Mouse (Mus musculus) liver, adult 2 months (tissue): ENCODE measurements around the gene Gnai2. TPM values are rescaled to one million over a fixed set of nuclear protein-coding genes. Genes with fewer than 3 reads are reported as not detected.
A peak's percentile ranks its signal among the peaks of the same experiment; 100 is the strongest.

Experiments used
- DNase-seq: peaks from one replicate; pipeline ENCODE4 v3.0.0-alpha.2; 2011; ENCODE audit warnings: low read depth, low spot score; ENCODE audit errors: extremely low read depth
- H3K27ac ChIP-seq: fragments of 200-500 bp; replicated peaks from 2 replicates; pipeline ENCODE4 v1.5.1; 2012; ENCODE audit warnings: low read depth, mild to moderate bottlenecking, control low read depth, inconsistent platforms, low read length; ENCODE audit not compliant: insufficient read depth
- H3K27me3 ChIP-seq: fragments of 200-500 bp; 2 replicates; pipeline ENCODE4 v1.6.1; 2012; ENCODE audit warnings: mild to moderate bottlenecking, moderate library complexity, low read length, inconsistent platforms; ENCODE audit not compliant: control insufficient read depth, insufficient read depth
- H3K36me3 ChIP-seq: fragments of 200-500 bp; 2 replicates; pipeline ENCODE4 v1.6.1; 2012; ENCODE audit warnings: low read length, inconsistent platforms; ENCODE audit not compliant: control insufficient read depth, insufficient read depth
- H3K4me1 ChIP-seq: fragments of 200-500 bp; 2 replicates; pipeline ENCODE4 v1.6.1; 2011; ENCODE audit warnings: low read length; ENCODE audit not compliant: control insufficient read depth, insufficient read depth
- H3K4me3 ChIP-seq: fragments of 200-500 bp; 2 replicates; pipeline ENCODE4 v1.5.1; 2011; ENCODE audit warnings: low read depth, mild to moderate bottlenecking, control low read depth, low read length, moderate library complexity; ENCODE audit not compliant: insufficient read depth
- H3K79me2 ChIP-seq: fragments of 200-500 bp; 2 replicates; pipeline ENCODE4 v1.6.1; 2012; ENCODE audit warnings: inconsistent platforms, mild to moderate bottlenecking, low read length, moderate library complexity; ENCODE audit not compliant: control insufficient read depth, insufficient read depth
- H3K9ac ChIP-seq: fragments of 200-500 bp; 2 replicates; pipeline ENCODE4 v1.6.1; 2012; ENCODE audit warnings: low read depth, mild to moderate bottlenecking, control low read depth, inconsistent platforms, low read length
- CTCF ChIP-seq: fragments of 200-500 bp; IDR thresholded peaks from 2 replicates; pipeline ENCODE4 v1.5.1; 2011; ENCODE audit warnings: low read depth, low read length, control low read depth
- POLR2A ChIP-seq: fragments of 200-500 bp; IDR thresholded peaks from 2 replicates; pipeline ENCODE4 v1.6.1; 2011; ENCODE audit warnings: low read length, control low read depth; ENCODE audit not compliant: insufficient read depth; ENCODE audit errors: extremely low read depth
- WGBS: fragments of 180-500 bp; shearing (Covaris S2); methylation state at CpG from one replicate; pipeline ENCODE4 v1.1.7; 2018; 5-methylcytosine and 5-hydroxymethylcytosine counted together
- polyA plus RNA-seq: library from polyadenylated mRNA; depleted of rRNA; stranded (reverse); fragments of >200 nt; gene quantifications from 2 replicates; pipeline ENCODE4 v1.2.3, GENCODE M21; 2012
- total RNA-seq: library from RNA; depleted of rRNA; stranded (reverse); fragments of >200 nt; gene quantifications from 2 replicates; pipeline ENCODE4 v1.2.3, GENCODE M21; 2014

Gene Gnai2
- total and polyA plus RNA-seq, 2 experiments, result 31.6 to 122 TPM

DNA sequence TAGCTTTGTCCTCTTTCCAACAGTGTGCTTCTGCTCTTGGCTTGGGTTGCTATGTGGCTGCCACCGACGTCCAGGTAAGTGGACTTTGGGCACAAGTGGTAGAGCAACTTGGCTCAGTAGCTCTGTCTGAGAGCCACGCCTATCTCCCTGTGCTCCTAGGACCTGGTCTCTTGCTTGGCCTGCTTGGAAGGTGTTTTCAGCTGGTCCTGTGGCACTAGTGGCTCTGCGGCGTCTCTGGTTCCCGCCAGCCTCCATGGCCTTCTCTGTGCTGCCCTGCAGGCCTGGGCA is 44.5 kb downstream of the Gnai2 start:
- Histone ChIP-seq H3K79me2 (no peaks in the 10 kb centered on the region), H3K27me3 (no peaks in the 10 kb centered on the region), H3K27ac (peak overlapping the region; percentile 65), H3K9ac (0 out of 2 replicates have a peak overlapping the region, but pooled peaks have one; percentile 4), H3K4me1 (peaks cover 33% of the 10 kb centered on the region), H3K4me3 (no peak overlapping the region), H3K36me3 (peaks cover 4% of the 10 kb centered on the region; the same call in 1 of the 2 replicates)
- DNase-seq, result peak; percentile 96
- TF ChIP-seq CTCF, result no peak
- no peak for TF ChIP-seq POLR2A
- 36% methylated on average over 6 of the region's 6 CpGs for WGBS

- Histone ChIP-seq H3K4me3 (no peak overlapping the region), H3K4me1 (peaks cover 33% of the 10 kb centered on the region), H3K27ac (peak overlapping the region; percentile 65), H3K36me3 (peaks cover 4% of the 10 kb centered on the region; the same call in 1 of the 2 replicates), H3K79me2 (no peaks in the 10 kb centered on the region), H3K9ac (peak overlapping the region; percentile 9), H3K27me3 (no peaks in the 10 kb centered on the region)
- DNase-seq, result no peak
- 26% methylated on average over 25 of the region's 25 CpGs for WGBS
- TF ChIP-seq POLR2A, result no peak
- TF ChIP-seq CTCF, result no peak
Measured at GRCm38 (mm10) chr9:107590058-107590772, 45.0 kb downstream of the Gnai2 start.

GRCm38 (mm10) chr9:107587833-107588639 is 47.1 kb downstream of the Gnai2 start:
- no peaks in the 10 kb centered on the region for H3K79me2 ChIP-seq
- H3K4me1 ChIP-seq, result peaks cover 25% of the 10 kb centered on the region
- H3K36me3 ChIP-seq, result peaks cover 4% of the 10 kb centered on the region; the same call in 1 of the 2 replicates
- no peaks in the 10 kb centered on the region for H3K27me3 ChIP-seq
- TF ChIP-seq POLR2A (no peak), CTCF (no peak)
- peak; percentile 85 for DNase-seq
- H3K4me3 ChIP-seq, result peak overlapping the region; percentile 61
- peak overlapping the region; percentile 28 for H3K9ac ChIP-seq
- peak overlapping the region; percentile 88 for H3K27ac ChIP-seq
- WGBS, result under 1% methylated on average over 33 of the region's 33 CpGs

DNA sequence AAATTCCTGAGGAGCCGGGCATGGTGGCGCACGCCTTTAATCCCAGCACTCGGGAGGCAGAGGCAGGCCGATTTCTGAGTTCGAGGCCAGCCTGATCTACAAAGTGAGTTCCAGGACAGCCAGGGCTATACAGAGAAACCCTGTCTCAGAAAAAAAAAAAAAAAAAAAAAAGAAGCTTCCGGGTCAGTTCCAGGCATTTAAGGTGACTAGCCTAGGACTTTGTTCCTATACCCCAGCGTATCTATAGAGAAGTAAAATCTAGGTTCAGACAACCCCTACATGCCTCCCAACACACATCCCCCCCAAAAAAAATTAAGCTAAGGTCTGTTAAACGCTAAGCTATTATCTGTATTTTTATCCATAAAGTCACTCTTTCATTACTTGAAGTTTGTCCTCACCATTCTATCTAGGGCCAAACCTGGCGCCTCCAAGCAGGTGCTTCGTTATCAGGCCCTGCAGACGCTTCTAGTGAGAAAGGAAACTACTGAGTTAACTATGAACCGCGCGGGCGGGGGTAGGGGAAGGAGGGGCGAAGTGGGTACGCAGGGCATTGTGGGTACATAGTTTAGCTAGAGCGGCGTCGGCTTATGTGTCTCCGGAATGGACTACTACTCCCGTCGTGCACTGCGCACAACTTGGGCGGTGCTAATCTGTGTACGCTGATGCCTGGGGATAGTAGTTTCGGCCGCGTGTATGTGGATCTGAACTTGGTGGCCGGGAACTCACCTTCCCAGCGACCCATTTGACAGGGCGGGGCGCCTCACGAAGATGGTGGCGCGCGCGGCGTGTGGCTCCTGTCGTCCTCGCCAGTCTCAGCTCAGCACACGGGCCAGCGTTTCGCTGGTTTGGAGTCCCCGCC is 48.0 kb downstream of the Gnai2 start, which contains the start of gene Ifrd2:
Ifrd2 (plus strand) TSS at position 669 of the 859 bp plus-strand sequence.
- peaks cover 25% of the 10 kb centered on the region for H3K4me1 ChIP-seq
- peaks cover 4% of the 10 kb centered on the region; the same call in 1 of the 2 replicates for H3K36me3 ChIP-seq
- H3K27ac ChIP-seq, result peak within 1 kb of the TSS; percentile 88
- 9% methylated on average over 46 of the region's 46 CpGs for WGBS
- TF ChIP-seq POLR2A, result no peak
- no peaks in the 10 kb centered on the region for H3K27me3 ChIP-seq
- H3K79me2 ChIP-seq, result no peaks in the 10 kb centered on the region
- peak within 1 kb of the TSS; percentile 61 for H3K4me3 ChIP-seq
- DNase-seq, result peak; percentile 99
- peak within 1 kb of the TSS; percentile 28 for H3K9ac ChIP-seq

- WGBS, result 88% methylated on average over 5 of the region's 5 CpGs
- Histone ChIP-seq H3K27me3 (no peaks in the 10 kb centered on the region), H3K79me2 (no peaks in the 10 kb centered on the region), H3K9ac (no peak overlapping the region), H3K4me1 (peaks cover 30% of the 10 kb centered on the region), H3K27ac (no peak overlapping the region), H3K36me3 (no peaks in the 10 kb centered on the region), H3K4me3 (no peak overlapping the region)
- no peak for DNase-seq
- TF ChIP-seq CTCF, result no peak
- TF ChIP-seq POLR2A, result no peak
Measured at GRCm38 (mm10) chr9:107586504-107586903, 48.7 kb downstream of the Gnai2 start.
